Mouse (Mus musculus) midbrain, embryonic 15.5 days (tissue): ENCODE measurements around the gene Strip2. TPM values are rescaled to one million over a fixed set of nuclear protein-coding genes. Genes with fewer than 3 reads are reported as not detected.
A peak's percentile ranks its signal among the peaks of the same experiment; 100 is the strongest.

ENCODE experiments used
- ATAC-seq: fragments of 200-750 bp; cut with Nextera tagmentation; replicated peaks from 2 replicates; pipeline ENCODE4 v1.8.0; 2017; ENCODE audit warnings: moderate TSS enrichment
- H3K27ac ChIP-seq: fragments of 300-500 bp; sonication (generic); 2 replicates; pipeline ENCODE4 v1.5.1; 2015; ENCODE audit warnings: mild to moderate bottlenecking, inconsistent platforms
- H3K27me3 ChIP-seq: fragments of 300-500 bp; sonication (generic); replicated peaks from 2 replicates; pipeline ENCODE4 v1.6.1; 2015; ENCODE audit warnings: inconsistent platforms
- H3K36me3 ChIP-seq: fragments of 300-500 bp; sonication (generic); replicated peaks from 2 replicates; pipeline ENCODE4 v1.6.1; 2015; ENCODE audit warnings: inconsistent platforms
- H3K4me1 ChIP-seq: fragments of 300-500 bp; sonication (generic); 2 replicates; pipeline ENCODE4 v1.6.1; 2015; ENCODE audit warnings: inconsistent platforms
- H3K4me2 ChIP-seq: fragments of 300-500 bp; sonication (generic); 2 replicates; pipeline ENCODE4 v1.6.1; 2015; ENCODE audit warnings: inconsistent platforms, mild to moderate bottlenecking, moderate library complexity
- H3K4me3 ChIP-seq: fragments of 300-500 bp; sonication (generic); 2 replicates; pipeline ENCODE4 v1.5.1; 2015; ENCODE audit warnings: mild to moderate bottlenecking, inconsistent platforms
- H3K9ac ChIP-seq: fragments of 300-500 bp; sonication (generic); 2 replicates; pipeline ENCODE4 v1.6.1; 2015; ENCODE audit warnings: mild to moderate bottlenecking, inconsistent platforms
- H3K9me3 ChIP-seq: fragments of 300-500 bp; sonication (generic); 2 replicates; pipeline ENCODE4 v1.6.1; 2016; ENCODE audit warnings: inconsistent platforms
- WGBS: fragments of 180-500 bp; shearing (Covaris S2); methylation state at CpG from one replicate; pipeline ENCODE4 v1.1.7; 2015; ENCODE audit warnings: mixed read lengths; 5-methylcytosine and 5-hydroxymethylcytosine counted together
- polyA plus RNA-seq: library from polyadenylated mRNA; unstranded; fragments of >200 nt; fragmentation: Nextera tagmentation; extraction: Ambion mirVana; gene quantifications from 2 replicates; pipeline ENCODE4 v1.2.1, GENCODE M21; 2015

Strip2 gene
- 3.9 and 4.0 TPM in 2 replicates for polyA plus RNA-seq

GRCm38 (mm10) chr6:29916530-29917382, at the start of gene Strip2:
Gene Strip2 (plus strand): TSS chr6:29917012.
- Histone ChIP-seq H3K4me1 (peaks cover 13% of the 10 kb centered on the region; the same call in 1 of the 2 replicates), H3K27me3 (peaks cover 20% of the 10 kb centered on the region), H3K4me2 (peak within 1 kb of the TSS; percentile 98), H3K27ac (peak within 1 kb of the TSS; percentile 53), H3K9me3 (no peaks in the 10 kb centered on the region), H3K9ac (peak within 1 kb of the TSS; percentile 64), H3K36me3 (no peaks in the 10 kb centered on the region), H3K4me3 (peak within 1 kb of the TSS; percentile 81)
- peak; percentile 99 for ATAC-seq
- under 1% methylated on average over 67 of the region's 67 CpGs for WGBS

GRCm38 (mm10) chr6:29868341-29868895, 48.4 kb upstream of the Strip2 start:
- 58% methylated on average over 2 of the region's 2 CpGs for WGBS
- H3K9ac ChIP-seq, result no peak overlapping the region

GRCm38 (mm10) chr6:29873654-29874053, 43.2 kb upstream of the Strip2 start:
- ATAC-seq, result no peak
- Histone ChIP-seq H3K4me3 (no peak overlapping the region), H3K36me3 (no peaks in the 10 kb centered on the region; the same call in 1 of the 2 replicates), H3K9me3 (no peaks in the 10 kb centered on the region), H3K4me2 (no peak overlapping the region), H3K27ac (no peak overlapping the region), H3K27me3 (no peaks in the 10 kb centered on the region), H3K4me1 (no peaks in the 10 kb centered on the region), H3K9ac (no peak overlapping the region)
- 80% methylated on average over 2 of the region's 2 CpGs for WGBS

More at GRCm38 (mm10) chr6:29868341-29868895, 48.4 kb upstream of the Strip2 start:
- ATAC-seq, result no peak
- Histone ChIP-seq H3K4me1 (no peaks in the 10 kb centered on the region), H3K4me3 (no peak overlapping the region), H3K4me2 (no peak overlapping the region), H3K27me3 (no peaks in the 10 kb centered on the region), H3K9me3 (no peaks in the 10 kb centered on the region), H3K36me3 (no peaks in the 10 kb centered on the region; the same call in 1 of the 2 replicates), H3K27ac (no peak overlapping the region)

- ATAC-seq, result no peak
- Histone ChIP-seq H3K4me3 (no peak overlapping the region), H3K9ac (no peak overlapping the region), H3K36me3 (no peaks in the 10 kb centered on the region; the same call in 1 of the 2 replicates), H3K27me3 (no peaks in the 10 kb centered on the region), H3K9me3 (no peaks in the 10 kb centered on the region), H3K27ac (no peak overlapping the region), H3K4me2 (no peak overlapping the region), H3K4me1 (no peaks in the 10 kb centered on the region)
- WGBS, result 90% methylated on average over 5 of the region's 5 CpGs
Observed at GRCm38 (mm10) chr6:29875576-29875975, 41.2 kb upstream of the Strip2 start.

GRCm38 (mm10) chr6:29876782-29877181, 40.0 kb upstream of the Strip2 start:
- no peaks in the 10 kb centered on the region for H3K9me3 ChIP-seq
- no peaks in the 10 kb centered on the region for H3K27me3 ChIP-seq
- H3K27ac ChIP-seq, result no peak overlapping the region
- H3K9ac ChIP-seq, result no peak overlapping the region
- H3K36me3 ChIP-seq, result no peaks in the 10 kb centered on the region
- H3K4me2 ChIP-seq, result no peak overlapping the region
- no peak overlapping the region for H3K4me3 ChIP-seq
- no peaks in the 10 kb centered on the region for H3K4me1 ChIP-seq
- ATAC-seq, result no peak
- 90% methylated on average over 4 of the region's 4 CpGs for WGBS

GRCm38 (mm10) chr6:29879579-29879978, 37.2 kb upstream of the Strip2 start:
- Histone ChIP-seq H3K9ac (no peak overlapping the region), H3K4me2 (no peak overlapping the region), H3K4me1 (no peaks in the 10 kb centered on the region), H3K27ac (no peak overlapping the region), H3K27me3 (no peaks in the 10 kb centered on the region), H3K9me3 (no peaks in the 10 kb centered on the region), H3K4me3 (no peak overlapping the region), H3K36me3 (no peaks in the 10 kb centered on the region)
- ATAC-seq, result no peak

GRCm38 (mm10) chr6:29880796-29881195, 36.0 kb upstream of the Strip2 start:
- 92% methylated on average over 3 of the region's 3 CpGs for WGBS
- ATAC-seq, result no peak
- H3K4me2 ChIP-seq, result no peak overlapping the region

GRCm38 (mm10) chr6:29881936-29882335, 34.9 kb upstream of the Strip2 start:
- WGBS, result 95% methylated on average over 2 of the region's 2 CpGs
- H3K9ac ChIP-seq, result no peak overlapping the region
- H3K36me3 ChIP-seq, result no peaks in the 10 kb centered on the region; the same call in 1 of the 2 replicates
- no peaks in the 10 kb centered on the region for H3K9me3 ChIP-seq
- no peaks in the 10 kb centered on the region for H3K27me3 ChIP-seq
- ATAC-seq, result no peak
- H3K4me3 ChIP-seq, result no peak overlapping the region
- no peak overlapping the region for H3K4me2 ChIP-seq
- H3K4me1 ChIP-seq, result no peaks in the 10 kb centered on the region
- H3K27ac ChIP-seq, result no peak overlapping the region

More at GRCm38 (mm10) chr6:29880796-29881195, 36.0 kb upstream of the Strip2 start:
- no peak overlapping the region for H3K9ac ChIP-seq
- H3K4me1 ChIP-seq, result no peaks in the 10 kb centered on the region
- H3K27ac ChIP-seq, result no peak overlapping the region
- H3K4me3 ChIP-seq, result no peak overlapping the region
- H3K9me3 ChIP-seq, result no peaks in the 10 kb centered on the region
- no peaks in the 10 kb centered on the region for H3K36me3 ChIP-seq
- H3K27me3 ChIP-seq, result no peaks in the 10 kb centered on the region

- no peaks in the 10 kb centered on the region; the same call in 1 of the 2 replicates for H3K36me3 ChIP-seq
- no peaks in the 10 kb centered on the region for H3K4me1 ChIP-seq
- H3K9me3 ChIP-seq, result no peaks in the 10 kb centered on the region
- H3K27me3 ChIP-seq, result no peaks in the 10 kb centered on the region
- H3K4me2 ChIP-seq, result no peak overlapping the region
- WGBS, result 83% methylated on average over 6 of the region's 6 CpGs
- ATAC-seq, result no peak
- H3K9ac ChIP-seq, result no peak overlapping the region
- H3K27ac ChIP-seq, result no peak overlapping the region
- H3K4me3 ChIP-seq, result no peak overlapping the region
Observed at GRCm38 (mm10) chr6:29882870-29883269, 33.9 kb upstream of the Strip2 start.

- 65% methylated on average over 11 of the region's 11 CpGs for WGBS
- H3K9ac ChIP-seq, result no peak overlapping the region
- H3K4me1 ChIP-seq, result no peaks in the 10 kb centered on the region
- no peaks in the 10 kb centered on the region for H3K27me3 ChIP-seq
- no peak for ATAC-seq
- H3K4me3 ChIP-seq, result no peak overlapping the region
- no peaks in the 10 kb centered on the region; the same call in 1 of the 2 replicates for H3K36me3 ChIP-seq
- no peak overlapping the region for H3K4me2 ChIP-seq
- no peak overlapping the region for H3K27ac ChIP-seq
- H3K9me3 ChIP-seq, result no peaks in the 10 kb centered on the region
Observed at GRCm38 (mm10) chr6:29891151-29891550, 25.7 kb upstream of the Strip2 start.

- H3K4me3 ChIP-seq, result no peak overlapping the region
- no peak overlapping the region for H3K9ac ChIP-seq
- H3K4me2 ChIP-seq, result no peak overlapping the region
- 97% methylated on average over 3 of the region's 3 CpGs for WGBS
- no peaks in the 10 kb centered on the region for H3K9me3 ChIP-seq
- no peaks in the 10 kb centered on the region for H3K4me1 ChIP-seq
- no peaks in the 10 kb centered on the region for H3K27me3 ChIP-seq
- ATAC-seq, result no peak
- peaks cover 4% of the 10 kb centered on the region; the same call in 1 of the 2 replicates for H3K36me3 ChIP-seq
- H3K27ac ChIP-seq, result no peak overlapping the region
Observed at GRCm38 (mm10) chr6:29896976-29897375, 19.8 kb upstream of the Strip2 start.

GRCm38 (mm10) chr6:29901450-29901849, 15.4 kb upstream of the Strip2 start:
- H3K4me1 ChIP-seq, result no peaks in the 10 kb centered on the region
- H3K9ac ChIP-seq, result no peak overlapping the region
- WGBS, result 100% methylated on average over 1 of the region's 1 CpGs
- H3K27ac ChIP-seq, result no peak overlapping the region
- no peak overlapping the region for H3K4me2 ChIP-seq
- H3K36me3 ChIP-seq, result peaks cover 10% of the 10 kb centered on the region; the same call in 1 of the 2 replicates
- no peaks in the 10 kb centered on the region for H3K27me3 ChIP-seq
- no peak overlapping the region for H3K4me3 ChIP-seq
- no peaks in the 10 kb centered on the region for H3K9me3 ChIP-seq
- ATAC-seq, result no peak
